Comparison of ENCODE assay signal across 20 mouse cellular contexts in the genomic region with DNA sequence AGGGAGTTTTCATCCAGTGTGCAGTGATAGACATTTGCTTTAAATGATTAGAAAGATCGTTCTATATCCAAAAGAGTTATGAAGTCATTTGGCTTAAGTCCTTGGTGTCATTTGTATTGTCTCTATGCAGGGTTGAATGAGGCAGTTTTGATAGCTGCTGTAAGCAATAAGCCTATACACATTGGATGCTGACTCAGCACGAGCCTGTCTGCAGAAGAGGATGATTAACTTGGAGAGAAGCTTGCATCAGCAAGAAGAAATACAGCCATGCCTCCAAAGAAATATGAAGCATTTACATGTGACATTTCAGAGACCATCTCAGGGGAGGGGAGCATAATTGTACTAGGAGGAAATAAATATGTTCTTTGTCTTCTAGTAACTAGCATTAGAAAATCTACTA. TPM values are rescaled to one million over a fixed set of nuclear protein-coding genes. Genes with fewer than 3 reads are reported as not detected.
"Had no signal": no experiment of that assay in that cellular context is flagged by ENCODE, and none has a peak within 500 bp of the region (broad histone marks: within the 10 kb centered on the region; RNA-seq: fewer than 3 reads in every experiment).

No protein-coding gene starts in this region.

- H3K4me1 ChIP-seq: liver, embryonic 13.5 days; liver, embryonic 15.5 days had no signal

- H3K4me3 ChIP-seq: liver, embryonic 13.5 days; liver, embryonic 15.5 days; lung, embryonic 15.5 days; midbrain, embryonic 13.5 days; midbrain, embryonic 15.5 days; neural tube, embryonic 13.5 days; stomach, embryonic 15.5 days had no signal

- H3K36me3 ChIP-seq: liver, embryonic 13.5 days; liver, embryonic 15.5 days; lung, embryonic 15.5 days; midbrain, embryonic 13.5 days; midbrain, embryonic 15.5 days; neural tube, embryonic 13.5 days; stomach, embryonic 15.5 days had no signal

- H3K27me3 ChIP-seq: liver, embryonic 13.5 days; liver, embryonic 15.5 days; lung, embryonic 15.5 days; midbrain, embryonic 13.5 days; midbrain, embryonic 15.5 days; neural tube, embryonic 13.5 days; stomach, embryonic 15.5 days had no signal

- H3K4me2 ChIP-seq: liver, embryonic 13.5 days; liver, embryonic 15.5 days; lung, embryonic 15.5 days; midbrain, embryonic 11.5 days; midbrain, embryonic 13.5 days; midbrain, embryonic 15.5 days; neural tube, embryonic 13.5 days; stomach, embryonic 15.5 days had no signal

- H3K9me3 ChIP-seq: liver, embryonic 13.5 days; liver, embryonic 15.5 days; lung, embryonic 15.5 days; midbrain, embryonic 13.5 days; midbrain, embryonic 15.5 days; neural tube, embryonic 13.5 days; stomach, embryonic 15.5 days had no signal

- ATAC-seq: liver, postnatal 0 days; lung, postnatal 0 days; midbrain, embryonic 13.5 days; midbrain, embryonic 15.5 days had no signal

- H3K9ac ChIP-seq: liver, embryonic 13.5 days; liver, embryonic 15.5 days; liver, postnatal 0 days; lung, embryonic 15.5 days; midbrain, embryonic 13.5 days; midbrain, embryonic 15.5 days; neural tube, embryonic 13.5 days; stomach, embryonic 15.5 days had no signal

- H3K27ac ChIP-seq: liver, embryonic 13.5 days; liver, embryonic 15.5 days; lung, embryonic 15.5 days; midbrain, embryonic 13.5 days; midbrain, embryonic 15.5 days; neural tube, embryonic 13.5 days; stomach, embryonic 15.5 days; stomach, postnatal 0 days had no signal

- DNase-seq: liver, embryonic 13.5 days; liver, postnatal 0 days; lung, adult 2 months; lung, postnatal 14 days; lung, postnatal 4 days; thymus, adult 2 months; thymus, postnatal 25 days; thymus, postnatal 4 days had no signal

RNA-seq across cellular contexts. Expression of a gene that starts 19.1 kb away (rescaled TPM):
- total RNA-seq: megakaryocyte, adult 5-6 weeks; monocyte, adult 5-6 weeks; neutrophil, adult 5-6 weeks had no signal
